Mouse (Mus musculus) spleen, postnatal 4 days (tissue): Measurements from ENCODE around the gene Dnah14.
A peak's percentile ranks its signal among the peaks of the same experiment; 100 is the strongest.
"Not testable (repeated sequence)": the region's sequence is repeated elsewhere in the genome, so short reads cannot be mapped to it uniquely, and the experiment has no call there.

Experiments
- DNase-seq, 2 experiments: peaks; one replicate each; pipeline ENCODE4 v3.0.0; 2022; ENCODE audit warnings: low spot score in 2 of 2

Dnah14 gene

GRCm38 (mm10) chr1:181782600-181782999, 206.2 kb downstream of the Dnah14 start:
- DNase-seq = not testable (repeated sequence)

- DNase-seq = no peak
Measured at GRCm38 (mm10) chr1:181789952-181790351, 213.6 kb downstream of the Dnah14 start.

GRCm38 (mm10) chr1:181793541-181793940, 217.2 kb downstream of the Dnah14 start:
- DNase-seq = no peak

GRCm38 (mm10) chr1:181799911-181800310, 223.6 kb downstream of the Dnah14 start:
- no peak for DNase-seq

- no peak for DNase-seq
Measured at GRCm38 (mm10) chr1:181800667-181801066, 224.3 kb downstream of the Dnah14 start.

- no peak for DNase-seq
Measured at GRCm38 (mm10) chr1:181811481-181812223, 235.3 kb downstream of the Dnah14 start.

GRCm38 (mm10) chr1:181826716-181827115, 250.4 kb downstream of the Dnah14 start:
- DNase-seq = no peak

GRCm38 (mm10) chr1:181828365-181828764, 252.0 kb downstream of the Dnah14 start:
- DNase-seq = peak in 1 of 2 experiments; percentile 43

GRCm38 (mm10) chr1:181832720-181833119, 256.4 kb downstream of the Dnah14 start:
- no peak for DNase-seq

GRCm38 (mm10) chr1:181833143-181833542, 256.8 kb downstream of the Dnah14 start:
- no peak for DNase-seq

GRCm38 (mm10) chr1:181838111-181838510, 261.8 kb downstream of the Dnah14 start:
- DNase-seq = no peak

GRCm38 (mm10) chr1:181839746-181840366, 263.5 kb downstream of the Dnah14 start:
- DNase-seq = peak in 1 of 2 experiments; percentile 65

GRCm38 (mm10) chr1:181841396-181841795, 265.0 kb downstream of the Dnah14 start:
- DNase-seq = no peak

- DNase-seq = peak; percentile 97 to 98
Measured at GRCm38 (mm10) chr1:181841864-181842672, 265.7 kb downstream of the Dnah14 start.

GRCm38 (mm10) chr1:181842781-181843180, 266.4 kb downstream of the Dnah14 start, which contains the start of gene Lbr:
Gene Lbr, minus strand, starts transcription at chr1:181843046.
- peak; percentile 51 to 79 for DNase-seq

- no peak for DNase-seq
Measured at GRCm38 (mm10) chr1:181844874-181845547, 268.7 kb downstream of the Dnah14 start.

GRCm38 (mm10) chr1:181845767-181846166, 269.4 kb downstream of the Dnah14 start:
- DNase-seq = peak; percentile 13 to 60

GRCm38 (mm10) chr1:181847396-181847795, 271.0 kb downstream of the Dnah14 start:
- peak in 1 of 2 experiments; percentile 13 for DNase-seq

- no peak for DNase-seq
Measured at GRCm38 (mm10) chr1:181848210-181848609, 271.9 kb downstream of the Dnah14 start.

GRCm38 (mm10) chr1:181850441-181850840, 274.1 kb downstream of the Dnah14 start:
- no peak for DNase-seq

GRCm38 (mm10) chr1:181851521-181852310, 275.4 kb downstream of the Dnah14 start:
- peak in 1 of 2 experiments; percentile 58 for DNase-seq
